Mouse (Mus musculus) liver, embryonic 14.5 days (tissue): ENCODE results near the gene Fry. TPM values are rescaled to one million over a fixed set of nuclear protein-coding genes. Genes with fewer than 3 reads are reported as not detected.

Experiments
- ATAC-seq: fragments of 200-750 bp; cut with Nextera tagmentation; 2 replicates; pipeline ENCODE4 v1.8.0; 2017; ENCODE audit warnings: moderate number of reproducible peaks, mild to moderate bottlenecking, moderate library complexity; ENCODE audit not compliant: insufficient read depth
- DNase-seq, 3 experiments: peaks; one replicate each; pipeline ENCODE4 v3.0.0-alpha.2; 2012 to 2013; ENCODE audit warnings: low read depth in 3 of 3, low spot score in 3 of 3
- H3K27ac ChIP-seq: fragments of 300-500 bp; sonication (generic); 2 replicates; pipeline ENCODE4 v1.5.1; 2014; ENCODE audit warnings: moderate library complexity, mild to moderate bottlenecking, control low read depth, inconsistent platforms
- H3K27me3 ChIP-seq: fragments of 300-500 bp; sonication (generic); 2 replicates; pipeline ENCODE4 v1.6.1; 2014; ENCODE audit warnings: mild to moderate bottlenecking, low read length, moderate library complexity; ENCODE audit not compliant: control insufficient read depth, insufficient read depth
- H3K36me3 ChIP-seq: fragments of 300-500 bp; sonication (generic); replicated peaks from 2 replicates; pipeline ENCODE4 v1.6.1; 2014; ENCODE audit warnings: low read depth; ENCODE audit not compliant: control insufficient read depth, insufficient read depth
- H3K4me1 ChIP-seq, 2 experiments: fragments of 200-500 bp in 1 of 2; fragments of 300-500 bp in 1 of 2; sonication (generic) in 1 of 2; replicated peaks; 2 replicates each; pipeline ENCODE4 v1.6.1; 2012 to 2014; ENCODE audit warnings: antibody characterized with exemption in 1 of 2, inconsistent platforms in 1 of 2, low read length in 1 of 2; ENCODE audit not compliant: control insufficient read depth in 2 of 2, insufficient read depth in 2 of 2
- H3K4me2 ChIP-seq: fragments of 300-500 bp; sonication (generic); 2 replicates; pipeline ENCODE4 v1.6.1; 2014; ENCODE audit warnings: low read depth, mild to moderate bottlenecking, control low read depth, moderate library complexity
- H3K4me3 ChIP-seq, 2 experiments: fragments of 200-500 bp in 1 of 2; fragments of 300-500 bp in 1 of 2; sonication (generic) in 1 of 2; 2 replicates each; pipeline ENCODE4 v1.5.1; 2012 to 2014; ENCODE audit warnings: low read depth in 2 of 2, low read length in 2 of 2, mild to moderate bottlenecking in 2 of 2, control low read depth in 1 of 2, inconsistent platforms in 1 of 2, moderate library complexity in 1 of 2; ENCODE audit not compliant: insufficient read depth in 1 of 2
- H3K9ac ChIP-seq: fragments of 300-500 bp; sonication (generic); replicated peaks from 2 replicates; pipeline ENCODE4 v1.6.1; 2014; ENCODE audit warnings: mild to moderate bottlenecking, control low read depth, moderate library complexity
- H3K9me3 ChIP-seq: fragments of 300-500 bp; sonication (generic); 2 replicates; pipeline ENCODE4 v1.6.1; 2016; ENCODE audit warnings: low read length, mixed read lengths; ENCODE audit not compliant: control insufficient read depth
- CTCF ChIP-seq: IDR thresholded peaks from 2 replicates; pipeline ENCODE4 v1.5.1; 2016; ENCODE audit warnings: antibody characterized with exemption, low read depth, control low read depth
- EP300 ChIP-seq: IDR thresholded peaks from 2 replicates; pipeline ENCODE4 v1.6.1; 2016; ENCODE audit warnings: antibody characterized with exemption, low read depth
- WGBS: fragments of 180-500 bp; shearing (Covaris S2); extraction: QIAGEN DNeasy Blood & Tissue Kit; methylation state at CpG from one replicate; pipeline ENCODE4 v1.1.7; 2014; ENCODE audit not compliant: insufficient replicate concordance; 5-methylcytosine and 5-hydroxymethylcytosine counted together
- polyA plus RNA-seq, 2 experiments: library from polyadenylated mRNA; depleted of rRNA in 1 of 2; stranded (reverse) in 1 of 2; unstranded in 1 of 2; fragments of >200 nt; fragmentation: Nextera tagmentation in 1 of 2; extraction: Ambion mirVana in 1 of 2; gene quantifications; 2 replicates each; pipeline versions ENCODE4 v1.2.1 to v1.2.3; 2012 to 2014

Gene Fry
- polyA plus RNA-seq, 2 experiments: 1.4 to 1.9 TPM

DNA sequence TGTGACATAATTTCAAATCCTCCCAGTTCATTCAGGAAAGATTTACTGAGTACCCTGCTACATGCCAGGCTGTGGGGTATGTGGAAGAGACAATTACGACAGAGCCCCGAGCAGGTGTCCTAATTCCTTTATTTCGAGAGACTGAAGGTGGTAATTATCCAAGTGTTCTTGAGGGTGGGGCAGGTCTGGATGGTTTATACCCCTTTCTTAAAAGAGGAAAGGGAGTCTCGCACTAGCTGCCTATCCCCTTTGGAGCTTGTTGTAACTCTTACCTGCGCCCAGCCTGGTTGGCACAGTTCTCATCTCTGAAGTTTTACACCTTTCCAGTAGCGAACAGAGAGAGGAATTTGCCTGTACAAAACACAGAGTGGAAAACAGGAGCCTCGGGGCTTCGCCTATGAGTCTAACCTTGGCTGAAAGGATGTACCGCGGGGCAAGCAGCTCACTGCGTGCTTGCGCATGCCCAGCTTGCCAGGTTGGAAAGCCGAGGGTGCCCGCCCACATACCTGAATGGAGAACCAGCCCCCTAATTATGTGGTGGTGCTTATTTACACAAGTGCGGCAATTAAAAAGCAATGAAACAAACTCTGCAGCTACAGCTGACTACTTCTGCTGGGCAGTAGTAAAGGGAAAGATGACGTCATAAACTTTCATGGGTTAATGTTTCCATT lies 143.7 kb downstream of the Fry start:
- 68% methylated on average over 16 of the region's 16 CpGs for WGBS
- H3K4me2 ChIP-seq: no peak overlapping the region
- no peak for ATAC-seq

DNA sequence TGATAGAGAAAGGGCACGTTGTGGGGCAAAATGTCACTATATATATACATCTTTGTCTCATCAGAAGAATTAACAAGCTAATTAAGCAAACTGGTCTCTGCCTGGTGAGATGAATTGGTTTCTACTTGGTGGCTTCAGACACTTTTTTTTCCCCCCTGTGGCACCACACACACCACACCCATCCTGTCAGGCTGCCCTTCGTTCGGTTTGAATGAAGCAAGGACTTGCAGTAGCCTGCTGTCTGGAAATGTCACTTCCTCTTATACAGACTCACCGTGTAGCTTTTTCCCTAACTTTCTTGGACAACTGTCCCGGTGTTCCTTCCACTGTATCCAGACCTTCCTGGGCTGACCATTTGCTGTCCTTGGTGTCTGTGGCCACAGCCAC lies 144.3 kb downstream of the Fry start:
- 13% methylated on average over 5 of the region's 5 CpGs for WGBS
- ATAC-seq (no peak), DNase-seq (no peak)
- 0 out of 4 replicates have a peak, but pooled peaks cover 0 to 2% of the 10 kb centered on the region in 2 experiments for H3K4me1 ChIP-seq
- no peaks in the 10 kb centered on the region for H3K36me3 ChIP-seq
- TF ChIP-seq CTCF (no peak), EP300 (no peak)
- no peak overlapping the region for H3K27ac ChIP-seq
- H3K27me3 ChIP-seq: no peaks in the 10 kb centered on the region; the same call in none of the 2 replicates
- H3K4me3 ChIP-seq: no peak overlapping the region
- H3K9ac ChIP-seq: no peak overlapping the region
- H3K9me3 ChIP-seq: no peaks in the 10 kb centered on the region
- H3K4me2 ChIP-seq: no peak overlapping the region

More for the DNA sequence above, 143.7 kb downstream of the Fry start:
- Histone ChIP-seq H3K4me3 (no peak overlapping the region), H3K9me3 (no peaks in the 10 kb centered on the region), H3K36me3 (no peaks in the 10 kb centered on the region), H3K4me1 (0 out of 4 replicates have a peak, but pooled peaks cover 0 to 2% of the 10 kb centered on the region in 2 experiments), H3K27me3 (no peaks in the 10 kb centered on the region; the same call in none of the 2 replicates), H3K27ac (no peak overlapping the region), H3K9ac (no peak overlapping the region)
- TF ChIP-seq EP300 (no peak), CTCF (no peak)
- DNase-seq: no peak

DNA sequence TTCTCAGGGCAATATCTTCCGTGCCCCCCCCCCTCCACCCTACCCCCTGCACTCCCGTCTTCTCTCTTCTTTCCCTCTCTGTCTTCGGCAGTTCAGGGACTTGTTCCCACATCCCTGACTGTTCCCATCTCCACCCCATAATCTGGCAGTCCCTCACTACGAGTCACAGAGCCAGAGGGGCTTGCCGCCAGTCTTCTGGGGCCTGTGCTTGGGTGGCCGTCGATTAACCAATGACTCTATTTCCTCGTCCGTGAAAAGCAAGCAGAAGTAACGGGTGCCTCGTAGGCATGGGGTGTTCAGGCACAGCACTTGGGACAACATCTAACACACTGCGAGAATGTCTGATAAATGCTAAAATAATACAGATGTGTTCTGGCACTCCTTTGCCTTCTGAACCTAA lies 144.7 kb downstream of the Fry start:
- WGBS: 42% methylated on average over 12 of the region's 12 CpGs
- H3K4me2 ChIP-seq: no peak overlapping the region
- H3K27ac ChIP-seq: no peak overlapping the region
- ATAC-seq (no peak), DNase-seq (no peak)
- no peaks in the 10 kb centered on the region; the same call in none of the 2 replicates for H3K27me3 ChIP-seq
- H3K36me3 ChIP-seq: no peaks in the 10 kb centered on the region
- TF ChIP-seq CTCF (no peak), EP300 (no peak)
- H3K9me3 ChIP-seq: no peaks in the 10 kb centered on the region
- no peak overlapping the region for H3K4me3 ChIP-seq
- H3K4me1 ChIP-seq: 0 out of 4 replicates have a peak, but pooled peaks cover 0 to 2% of the 10 kb centered on the region in 2 experiments
- no peak overlapping the region for H3K9ac ChIP-seq

DNA sequence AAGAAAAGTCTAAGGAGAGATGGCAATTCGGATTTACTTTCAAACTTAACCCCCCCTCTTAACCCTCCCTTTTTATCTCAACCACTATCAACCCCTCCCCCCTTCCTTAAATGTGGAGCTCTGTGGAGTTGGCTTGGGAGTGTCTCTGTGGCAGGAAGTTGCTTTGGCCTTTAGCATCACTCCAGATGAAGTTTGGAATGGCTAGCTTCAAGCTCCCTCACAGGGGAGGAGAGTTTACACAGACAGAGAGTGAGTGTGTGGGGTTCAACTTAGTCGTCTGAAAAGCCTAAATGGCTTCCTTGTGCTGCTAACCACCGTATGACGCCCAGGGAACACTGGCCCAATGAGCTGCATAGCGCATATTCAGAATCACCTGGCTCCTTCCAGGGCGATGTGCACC lies 145.2 kb downstream of the Fry start:
- H3K9ac ChIP-seq: no peak overlapping the region
- ATAC-seq (no peak), DNase-seq (no peak)
- no peak overlapping the region for H3K27ac ChIP-seq
- 0 out of 4 replicates have a peak, but pooled peaks cover 0 to 2% of the 10 kb centered on the region in 2 experiments for H3K4me1 ChIP-seq
- no peak overlapping the region for H3K4me2 ChIP-seq
- WGBS: 53% methylated on average over 6 of the region's 6 CpGs
- no peaks in the 10 kb centered on the region; the same call in none of the 2 replicates for H3K27me3 ChIP-seq
- no peak overlapping the region for H3K4me3 ChIP-seq
- TF ChIP-seq CTCF (no peak), EP300 (no peak)
- 0 out of 2 replicates have a peak, but pooled peaks cover 2% of the 10 kb centered on the region for H3K9me3 ChIP-seq
- H3K36me3 ChIP-seq: no peaks in the 10 kb centered on the region

DNA sequence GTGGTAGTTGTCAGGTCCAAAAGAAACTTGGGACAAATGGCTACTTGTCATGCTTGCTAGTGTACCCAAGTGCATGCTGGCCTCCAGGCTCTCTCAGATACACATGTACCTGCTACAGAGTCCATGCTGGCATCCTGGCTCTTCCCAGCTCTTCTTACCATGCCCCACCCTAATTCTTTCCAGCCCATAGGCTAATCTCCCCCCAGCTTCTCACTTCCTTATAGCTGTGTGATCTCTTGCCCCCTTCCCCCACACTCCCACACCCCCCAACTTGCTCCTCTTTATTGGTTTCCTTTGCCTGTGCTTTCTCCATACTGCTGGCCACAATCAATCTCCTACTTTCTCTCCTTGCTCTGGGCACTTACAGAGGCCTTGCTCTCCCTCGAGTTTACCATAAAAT lies 146.6 kb downstream of the Fry start:
- ATAC-seq: no peak
- 41% methylated on average over 1 of the region's 1 CpGs for WGBS

More for the DNA sequence above, 146.6 kb downstream of the Fry start:
- Histone ChIP-seq H3K36me3 (no peaks in the 10 kb centered on the region), H3K4me2 (no peak overlapping the region), H3K27me3 (no peaks in the 10 kb centered on the region; the same call in 1 of the 2 replicates), H3K9ac (no peak overlapping the region), H3K9me3 (0 out of 2 replicates have a peak, but pooled peaks cover 2% of the 10 kb centered on the region), H3K4me3 (no peak overlapping the region), H3K4me1 (0 out of 4 replicates have a peak, but pooled peaks cover 0 to 2% of the 10 kb centered on the region in 2 experiments), H3K27ac (no peak overlapping the region)
- DNase-seq: no peak
- TF ChIP-seq CTCF (no peak), EP300 (no peak)
